Mouse (Mus musculus) lung, postnatal 0 days (tissue): ENCODE measurements around the gene Pbx1. TPM values are rescaled to one million over a fixed set of nuclear protein-coding genes. Genes with fewer than 3 reads are reported as not detected.

Source experiments
- ATAC-seq: fragments of 200-750 bp; cut with Nextera tagmentation; 2 replicates; pipeline ENCODE4 v1.8.0; 2017; ENCODE audit warnings: moderate library complexity
- DNase-seq: peaks from one replicate; pipeline ENCODE4 v3.0.0-alpha.2; 2016; ENCODE audit warnings: low spot score
- H3K27ac ChIP-seq: fragments of 300-500 bp; sonication (generic); 2 replicates; pipeline ENCODE4 v1.5.1; 2014; ENCODE audit warnings: antibody characterized with exemption, mild to moderate bottlenecking, low read length, mixed read lengths
- H3K27me3 ChIP-seq: fragments of 300-500 bp; sonication (generic); replicated peaks from 2 replicates; pipeline ENCODE4 v1.6.1; 2014; ENCODE audit warnings: low read length, mixed read lengths; ENCODE audit not compliant: insufficient read depth
- H3K36me3 ChIP-seq: fragments of 300-500 bp; sonication (generic); 2 replicates; pipeline ENCODE4 v1.6.1; 2014; ENCODE audit warnings: low read length, mixed read lengths; ENCODE audit not compliant: insufficient read depth
- H3K4me1 ChIP-seq: fragments of 300-500 bp; sonication (generic); 2 replicates; pipeline ENCODE4 v1.6.1; 2014; ENCODE audit warnings: antibody characterized with exemption, low read depth, low read length, mixed read lengths; ENCODE audit not compliant: insufficient read depth
- H3K4me2 ChIP-seq: fragments of 300-500 bp; sonication (generic); replicated peaks from 2 replicates; pipeline ENCODE4 v1.6.1; 2014; ENCODE audit warnings: low read depth, mild to moderate bottlenecking, low read length, moderate library complexity, mixed read lengths
- H3K4me3 ChIP-seq: fragments of 300-500 bp; sonication (generic); 2 replicates; pipeline ENCODE4 v1.5.1; 2014; ENCODE audit warnings: low read depth, low read length
- H3K9ac ChIP-seq: fragments of 300-500 bp; sonication (generic); replicated peaks from 2 replicates; pipeline ENCODE4 v1.6.1; 2014; ENCODE audit warnings: low read depth, mild to moderate bottlenecking
- H3K9me3 ChIP-seq: fragments of 300-500 bp; sonication (generic); 2 replicates; pipeline ENCODE4 v1.6.1; 2016; ENCODE audit warnings: low read length, mixed read lengths
- CTCF ChIP-seq: IDR thresholded peaks from 2 replicates; pipeline ENCODE4 v1.5.1; 2016; ENCODE audit warnings: antibody characterized with exemption, mild to moderate bottlenecking
- EP300 ChIP-seq: IDR thresholded peaks from 2 replicates; pipeline ENCODE4 v1.6.1; 2016; ENCODE audit warnings: antibody characterized with exemption, mild to moderate bottlenecking, control low read depth
- WGBS: fragments of 180-500 bp; shearing (Covaris S2); extraction: QIAGEN DNeasy Blood & Tissue Kit; methylation state at CpG from one replicate; pipeline ENCODE4 v1.1.7; 2014; 5-methylcytosine and 5-hydroxymethylcytosine counted together
- polyA plus RNA-seq: library from polyadenylated mRNA; unstranded; fragments of >200 nt; fragmentation: Nextera tagmentation; extraction: Ambion mirVana; gene quantifications from 2 replicates; pipeline ENCODE4 v1.2.1, GENCODE M21; 2015

The Pbx1 gene
- polyA plus RNA-seq, 1 experiment from 2014 or later: 23.9 TPM

- no peak overlapping the region for H3K27ac ChIP-seq
- peak; percentile 67 for DNase-seq
- WGBS: 61% methylated on average over 8 of the region's 8 CpGs
- no peaks in the 10 kb centered on the region for H3K27me3 ChIP-seq
- H3K4me1 ChIP-seq: no peaks in the 10 kb centered on the region
- ATAC-seq: peak; percentile 66
- no peak overlapping the region for H3K4me2 ChIP-seq
- TF ChIP-seq EP300 (0 out of 2 replicates have a peak, but pooled peaks have one; percentile 19), CTCF (no peak)
- no peak overlapping the region for H3K9ac ChIP-seq
- no peak overlapping the region for H3K4me3 ChIP-seq
- H3K9me3 ChIP-seq: no peaks in the 10 kb centered on the region
- no peaks in the 10 kb centered on the region for H3K36me3 ChIP-seq
Observed at GRCm38 (mm10) chr1:168334831-168335574, 97.1 kb downstream of the Pbx1 start.

- no peak for DNase-seq
- WGBS: 87% methylated on average over 9 of the region's 9 CpGs
- TF ChIP-seq CTCF: no peak
- TF ChIP-seq EP300: no peak
Observed at GRCm38 (mm10) chr1:168332056-168332455, 100.0 kb downstream of the Pbx1 start.

GRCm38 (mm10) chr1:168328236-168328605 lies 103.8 kb downstream of the Pbx1 start:
- Histone ChIP-seq H3K36me3 (no peaks in the 10 kb centered on the region), H3K4me1 (peaks cover 7% of the 10 kb centered on the region; the same call in 1 of the 2 replicates), H3K4me2 (no peak overlapping the region), H3K27me3 (no peaks in the 10 kb centered on the region), H3K9me3 (no peaks in the 10 kb centered on the region), H3K9ac (no peak overlapping the region), H3K4me3 (no peak overlapping the region), H3K27ac (no peak overlapping the region)
- ATAC-seq (no peak), DNase-seq (no peak)
- WGBS: 75% methylated on average over 3 of the region's 3 CpGs
- no peak for TF ChIP-seq EP300
- no peak for TF ChIP-seq CTCF

More at GRCm38 (mm10) chr1:168332056-168332455, 100.0 kb downstream of the Pbx1 start:
- Histone ChIP-seq H3K27ac (no peak overlapping the region), H3K4me3 (no peak overlapping the region), H3K9me3 (no peaks in the 10 kb centered on the region), H3K9ac (no peak overlapping the region), H3K4me1 (no peaks in the 10 kb centered on the region), H3K27me3 (no peaks in the 10 kb centered on the region), H3K36me3 (no peaks in the 10 kb centered on the region), H3K4me2 (no peak overlapping the region)
- no peak for ATAC-seq

GRCm38 (mm10) chr1:168327405-168328235 lies 104.5 kb downstream of the Pbx1 start:
- ATAC-seq (no peak), DNase-seq (no peak)
- Histone ChIP-seq H3K4me1 (peaks cover 7% of the 10 kb centered on the region; the same call in 1 of the 2 replicates), H3K4me3 (no peak overlapping the region), H3K27ac (no peak overlapping the region), H3K9me3 (no peaks in the 10 kb centered on the region), H3K36me3 (no peaks in the 10 kb centered on the region), H3K9ac (no peak overlapping the region), H3K4me2 (no peak overlapping the region), H3K27me3 (no peaks in the 10 kb centered on the region)
- TF ChIP-seq CTCF (no peak), EP300 (no peak)
- 85% methylated on average over 18 of the region's 18 CpGs for WGBS

GRCm38 (mm10) chr1:168325786-168326185 lies 106.3 kb downstream of the Pbx1 start:
- Histone ChIP-seq H3K36me3 (no peaks in the 10 kb centered on the region), H3K4me1 (peaks cover 7% of the 10 kb centered on the region; the same call in 1 of the 2 replicates), H3K9me3 (no peaks in the 10 kb centered on the region), H3K4me3 (no peak overlapping the region), H3K27me3 (no peaks in the 10 kb centered on the region), H3K9ac (no peak overlapping the region), H3K27ac (no peak overlapping the region), H3K4me2 (no peak overlapping the region)
- ATAC-seq (no peak), DNase-seq (no peak)
- no peak for TF ChIP-seq EP300
- TF ChIP-seq CTCF: no peak
- WGBS: 72% methylated on average over 4 of the region's 4 CpGs

- ATAC-seq (no peak), DNase-seq (no peak)
- H3K27ac ChIP-seq: no peak overlapping the region
- no peak overlapping the region for H3K4me3 ChIP-seq
- TF ChIP-seq CTCF (no peak), EP300 (no peak)
- no peaks in the 10 kb centered on the region for H3K36me3 ChIP-seq
- H3K4me1 ChIP-seq: peaks cover 9% of the 10 kb centered on the region
- H3K9me3 ChIP-seq: no peaks in the 10 kb centered on the region
- no peak overlapping the region for H3K4me2 ChIP-seq
- 30% methylated on average over 7 of the region's 7 CpGs for WGBS
- no peak overlapping the region for H3K9ac ChIP-seq
- H3K27me3 ChIP-seq: no peaks in the 10 kb centered on the region
Observed at GRCm38 (mm10) chr1:168324306-168325085, 107.6 kb downstream of the Pbx1 start.
